Mouse (Mus musculus) heart, adult 2 months (tissue): ENCODE results near the gene Rab9. TPM values are rescaled to one million over a fixed set of nuclear protein-coding genes. Genes with fewer than 3 reads are reported as not detected.

Experiments
- DNase-seq, 2 experiments: peaks; one replicate each; pipeline ENCODE4 v3.0.0; 2021
- H3K27ac ChIP-seq: fragments of 200-600 bp; 2 replicates; pipeline ENCODE4 v1.8.1; 2022
- H3K27me3 ChIP-seq: fragments of 200-500 bp; 2 replicates; pipeline ENCODE4 v1.6.1; 2012; ENCODE audit warnings: mild to moderate bottlenecking, low read length, inconsistent platforms, mixed read lengths; ENCODE audit not compliant: control insufficient read depth, insufficient read depth
- H3K36me3 ChIP-seq: fragments of 200-500 bp; 2 replicates; pipeline ENCODE4 v1.6.1; 2012; ENCODE audit warnings: low read length, inconsistent platforms; ENCODE audit not compliant: control insufficient read depth, insufficient read depth
- H3K4me1 ChIP-seq: fragments of 200-500 bp; 2 replicates; pipeline ENCODE4 v1.6.1; 2011; ENCODE audit warnings: low read length; ENCODE audit not compliant: control insufficient read depth, insufficient read depth
- H3K4me3 ChIP-seq: fragments of 200-600 bp; 2 replicates; pipeline ENCODE4 v1.8.1; 2022
- H3K79me2 ChIP-seq: fragments of 200-500 bp; replicated peaks from 2 replicates; pipeline ENCODE4 v1.6.1; 2012; ENCODE audit warnings: mild to moderate bottlenecking, inconsistent platforms, low read length, moderate library complexity, mixed read lengths; ENCODE audit not compliant: control insufficient read depth, insufficient read depth
- H3K9ac ChIP-seq: fragments of 200-500 bp; 2 replicates; pipeline ENCODE4 v1.6.1; 2012; ENCODE audit warnings: low read depth, mild to moderate bottlenecking, control low read depth, inconsistent platforms, low read length, mixed read lengths
- CTCF ChIP-seq: fragments of 200-600 bp; IDR thresholded peaks from 2 replicates; pipeline ENCODE4 v1.8.1; 2022; ENCODE audit warnings: antibody characterized with exemption, mild to moderate bottlenecking, moderate library complexity
- EP300 ChIP-seq: fragments of 200-500 bp; IDR thresholded peaks from 2 replicates; pipeline ENCODE4 v1.6.1; 2011; ENCODE audit warnings: low read depth, low read length, control low read depth; ENCODE audit not compliant: insufficient read depth
- POLR2A ChIP-seq: fragments of 200-500 bp; IDR thresholded peaks from 2 replicates; pipeline ENCODE4 v1.6.1; 2011; ENCODE audit warnings: mild to moderate bottlenecking, low read depth, low read length, control low read depth; ENCODE audit not compliant: insufficient read depth
- WGBS: fragments of 180-500 bp; shearing (Covaris S2); methylation state at CpG from one replicate; pipeline ENCODE4 v1.1.7; 2018; 5-methylcytosine and 5-hydroxymethylcytosine counted together
- intact Hi-C: fragments of 180-260 bp; cut with DNase I; formaldehyde crosslinking; loops from one replicate; pipeline ENCODE4 v1.15.1; 2025
- polyA plus RNA-seq: library from polyadenylated mRNA; depleted of rRNA; stranded (reverse); fragments of >200 nt; gene quantifications from 2 replicates; pipeline ENCODE4 v1.2.3, GENCODE M21; 2012; rRNA removed
- total RNA-seq, 2 experiments: library from RNA; stranded (reverse); gene quantifications; 2 replicates each; pipeline ENCODE4 v1.2.3; 2021

Rab9 gene
- total and polyA plus RNA-seq, 3 experiments, result 8.3 to 25.8 (median 21.9) TPM

- peak within 1 kb of the TSS; percentile 90 for H3K9ac ChIP-seq
- no peaks in the 10 kb centered on the region for H3K36me3 ChIP-seq
- H3K79me2 ChIP-seq, result no peaks in the 10 kb centered on the region
- intact Hi-C loops, result loop anchor here (2.0 to 5.0 kb wide), 2 partner anchors 37 to 72 kb away; partner anchors contain the start of gene Rab9
- no peaks in the 10 kb centered on the region for H3K27me3 ChIP-seq
- peak within 1 kb of the TSS; percentile 89 for H3K27ac ChIP-seq
- peaks cover 1% of the 10 kb centered on the region for H3K4me1 ChIP-seq
- peak within 1 kb of the TSS; percentile 69 for H3K4me3 ChIP-seq
- TF ChIP-seq EP300 (no peak), POLR2A (peak; percentile 76), CTCF (no peak)
- 14% methylated on average over 42 of the region's 44 CpGs for WGBS
- peak; percentile 90 to 93 for DNase-seq
Measured at GRCm38 (mm10) chrX:166440616-166441063, 39.0 kb downstream of the Rab9 start, which contains the start of gene Ofd1. Ofd1 (minus strand) TSS chrX:166440704.

GRCm38 (mm10) chrX:166440036-166440615 is 39.5 kb downstream of the Rab9 start, which contains the start of gene Trappc2:
Trappc2 (plus strand) TSS chrX:166440574.
- peak within 1 kb of the TSS; percentile 89 for H3K27ac ChIP-seq
- DNase-seq, result no peak
- no peaks in the 10 kb centered on the region for H3K36me3 ChIP-seq
- no peaks in the 10 kb centered on the region for H3K79me2 ChIP-seq
- H3K27me3 ChIP-seq, result no peaks in the 10 kb centered on the region
- 11% methylated on average over 30 of the region's 36 CpGs for WGBS
- H3K9ac ChIP-seq, result peak within 1 kb of the TSS; percentile 90
- intact Hi-C loops, result loop anchor here (2.0 to 5.0 kb wide), 2 partner anchors 37 to 73 kb away; partner anchors contain the start of gene Rab9
- H3K4me3 ChIP-seq, result peak within 1 kb of the TSS; percentile 69
- no peak for TF ChIP-seq POLR2A
- TF ChIP-seq CTCF, result no peak
- no peak for TF ChIP-seq EP300
- peaks cover 1% of the 10 kb centered on the region for H3K4me1 ChIP-seq

- no peaks in the 10 kb centered on the region for H3K27me3 ChIP-seq
- no peaks in the 10 kb centered on the region for H3K36me3 ChIP-seq
- no peaks in the 10 kb centered on the region for H3K79me2 ChIP-seq
- no peak overlapping the region for H3K4me3 ChIP-seq
- intact Hi-C loops, result no loop called here
- peaks cover 1% of the 10 kb centered on the region for H3K4me1 ChIP-seq
- TF ChIP-seq CTCF, result no peak
- no peak for TF ChIP-seq EP300
- no peak for TF ChIP-seq POLR2A
- no peak overlapping the region for H3K27ac ChIP-seq
- 84% methylated on average over 2 of the region's 2 CpGs for whole genome bisulfite sequencing
- no peak for DNase-seq
- no peak overlapping the region for H3K9ac ChIP-seq
Measured at GRCm38 (mm10) chrX:166434812-166435211, 44.9 kb downstream of the Rab9 start.

GRCm38 (mm10) chrX:166416196-166416595 is 63.5 kb downstream of the Rab9 start:
- Histone ChIP-seq H3K9ac (no peak overlapping the region), H3K27me3 (no peaks in the 10 kb centered on the region), H3K4me1 (no peaks in the 10 kb centered on the region), H3K4me3 (no peak overlapping the region), H3K79me2 (no peaks in the 10 kb centered on the region), H3K36me3 (no peaks in the 10 kb centered on the region), H3K27ac (no peak overlapping the region)
- 73% methylated on average over 6 of the region's 6 CpGs for WGBS
- DNase-seq, result peak in 1 of 2 experiments; percentile 4
- intact Hi-C loops, result loop anchor here (5.0 kb wide), 1 partner anchor 249 kb away; no protein-coding TSS in a partner anchor
- TF ChIP-seq EP300, result no peak
- peak; percentile 67 for TF ChIP-seq CTCF

GRCm38 (mm10) chrX:166407865-166408264 is 71.8 kb downstream of the Rab9 start:
- no peaks in the 10 kb centered on the region for H3K27me3 ChIP-seq
- H3K79me2 ChIP-seq, result no peaks in the 10 kb centered on the region
- no peaks in the 10 kb centered on the region for H3K4me1 ChIP-seq
- no peak overlapping the region for H3K27ac ChIP-seq
- DNase-seq, result no peak
- H3K4me3 ChIP-seq, result no peak overlapping the region
- H3K36me3 ChIP-seq, result no peaks in the 10 kb centered on the region
- H3K9ac ChIP-seq, result no peak overlapping the region
- intact Hi-C loops, result no loop called here
- no peak for TF ChIP-seq POLR2A
- TF ChIP-seq CTCF, result no peak
- no peak for TF ChIP-seq EP300

Other genes with a start within 250 kb of the Rab9 start
- gene Gpm6b, start 241.0 kb downstream of the Rab9 start, total RNA-seq, result 10 to 100 TPM; 10.8 to 12.5 TPM
- gene Gpm6b, start 241.0 kb downstream of the Rab9 start, polyA plus RNA-seq, result 6.4 and 14.1 TPM in 2 replicates
- 10 to 100 TPM; 12.0 to 17.1 TPM for gene Trappc2, start 39.3 kb downstream of the Rab9 start, total RNA-seq
- gene Trappc2, start 39.3 kb downstream of the Rab9 start, polyA plus RNA-seq, result 6.5 and 12.4 TPM in 2 replicates
- 1 to 10 TPM; 3.9 to 4.3 TPM for gene Ofd1, start 39.2 kb downstream of the Rab9 start, total RNA-seq
- 0.94 and 1.6 TPM in 2 replicates for gene Ofd1, start 39.2 kb downstream of the Rab9 start, polyA plus RNA-seq
- 1 to 10 TPM; 1.8 to 2.2 TPM for gene Tceanc, start 38.7 kb upstream of the Rab9 start, total RNA-seq
- 0.70 and 0.91 TPM in 2 replicates for gene Tceanc, start 38.7 kb upstream of the Rab9 start, polyA plus RNA-seq
- gene Egfl6, start 105.9 kb upstream of the Rab9 start, total RNA-seq, result under 1 TPM; 0.31 to 0.32 TPM
- 0.18 TPM in 2 replicates for gene Egfl6, start 105.9 kb upstream of the Rab9 start, polyA plus RNA-seq